ENCODE assay signal across 17 mouse cellular contexts in the genomic region with DNA sequence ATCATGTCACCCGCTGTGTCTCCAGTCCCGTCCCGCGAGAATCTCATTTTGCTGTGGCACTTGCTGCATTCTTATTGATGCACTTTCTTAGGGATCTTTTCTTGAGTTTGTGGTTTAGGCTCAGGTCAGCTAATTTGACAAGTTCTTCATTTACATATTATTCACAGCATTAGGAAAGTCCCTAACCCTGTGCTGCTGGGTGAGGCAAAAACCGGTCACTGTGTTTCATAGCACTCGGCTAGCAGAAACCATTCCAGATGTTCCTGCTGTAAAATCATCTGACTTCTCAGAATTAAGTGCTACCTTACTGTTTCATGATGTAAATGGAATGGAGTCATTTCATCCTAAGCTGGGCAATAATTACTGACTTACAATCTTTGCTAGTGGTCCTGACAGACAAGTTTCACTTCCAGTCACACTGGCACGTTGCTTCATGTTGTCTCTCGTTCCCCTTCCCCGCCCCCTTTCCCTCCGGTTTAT.
DNase-seq lines count a peak whose midpoint lies in the region; ATAC-seq and TF ChIP-seq lines count a peak whose summit lies in the region.
"Had no signal": no experiment of that assay in that cellular context is flagged by ENCODE, and none has a peak within 500 bp of the region (broad histone marks: within the 10 kb centered on the region; RNA-seq: fewer than 3 reads in every experiment).

No protein-coding gene starts in this region.

- H3K4me3 ChIP-seq in myocyte, result no peak overlapping the region
- no peak overlapping the region for H3K4me3 ChIP-seq in forebrain, embryonic 12.5 days (replicated peaks)
- H3K4me3 ChIP-seq in forebrain, embryonic 10.5 days, result no peak overlapping the region
- H3K4me3 ChIP-seq: heart, embryonic 13.5 days; hindbrain, embryonic 12.5 days; intestine, embryonic 15.5 days; limb, embryonic 12.5 days had no signal

- H3ac ChIP-seq in myocyte (ENCODE audit: control insufficient read depth, insufficient read length), result no peak overlapping the region

- WGBS in forebrain, embryonic 12.5 days, result 90% methylated on average over 10 of the region's 10 CpGs
- WGBS in forebrain, embryonic 10.5 days, result 90% methylated on average over 10 of the region's 10 CpGs

- ATAC-seq in common myeloid progenitor, adult 5-6 weeks (replicated peaks; ENCODE audit: low read depth, poor library complexity, severe bottlenecking), result peak; percentile 54
- no peak for ATAC-seq in forebrain, embryonic 12.5 days (ENCODE audit: low FRiP score)
- ATAC-seq: activated CD4-positive, CD25-positive, alpha-beta regulatory T cell, adult 4 months; forebrain, embryonic 14.5 days had no signal

- no peaks in the 10 kb centered on the region for H3K36me3 ChIP-seq in myocyte (ENCODE audit: control insufficient read depth, insufficient read depth)
- no peaks in the 10 kb centered on the region for H3K36me3 ChIP-seq in forebrain, embryonic 12.5 days (replicated peaks)
- no peaks in the 10 kb centered on the region for H3K36me3 ChIP-seq in forebrain, embryonic 10.5 days (replicated peaks)
- H3K36me3 ChIP-seq: heart, embryonic 13.5 days; hindbrain, embryonic 12.5 days; intestine, embryonic 15.5 days; limb, embryonic 12.5 days had no signal

- TF ChIP-seq POLR2A in myocyte (IDR thresholded peaks at IDR 0.05; ENCODE audit: insufficient read length, low read depth), result no peak

- no peak overlapping the region for H3K27ac ChIP-seq in forebrain, embryonic 12.5 days
- no peak overlapping the region for H3K27ac ChIP-seq in forebrain, embryonic 10.5 days
- H3K27ac ChIP-seq: heart, embryonic 13.5 days; hindbrain, embryonic 12.5 days; intestine, embryonic 15.5 days; limb, embryonic 12.5 days had no signal

- H3K79me2 ChIP-seq in myocyte (ENCODE audit: control insufficient read depth, insufficient read depth), result no peaks in the 10 kb centered on the region

- no peak overlapping the region for H3K9ac ChIP-seq in forebrain, embryonic 12.5 days
- H3K9ac ChIP-seq: heart, embryonic 13.5 days; hindbrain, embryonic 12.5 days; intestine, embryonic 15.5 days; limb, embryonic 12.5 days had no signal

- peak; percentile 86 for DNase-seq in heart, adult 11 months
- DNase-seq in heart, adult 9 months (ENCODE audit: low spot score in 2 of 2), result no peak
- DNase-seq in A20 (ENCODE audit: low read depth, low spot score), result peak; percentile 90
- DNase-seq in forebrain, embryonic 10.5 days (ENCODE audit: extremely low spot score, low spot score), result no peak
- no peak for DNase-seq in gastrocnemius, adult 8-10 months (ENCODE audit: low spot score in 2 of 2)
- DNase-seq: cerebellum, adult 2 months; layer of hippocampus, postnatal 36 days; thymus, postnatal 25 days had no signal

- peak overlapping the region; percentile 63 for H3K4me2 ChIP-seq in myocyte (ENCODE audit: low read depth)
- H3K4me2 ChIP-seq in forebrain, embryonic 12.5 days, result no peak overlapping the region
- H3K4me2 ChIP-seq: heart, embryonic 13.5 days; hindbrain, embryonic 12.5 days; intestine, embryonic 15.5 days; limb, embryonic 12.5 days had no signal

- H3K4me1 ChIP-seq in forebrain, embryonic 12.5 days, result no peaks in the 10 kb centered on the region
- H3K4me1 ChIP-seq in forebrain, embryonic 10.5 days, result no peaks in the 10 kb centered on the region
- H3K4me1 ChIP-seq: hindbrain, embryonic 12.5 days; intestine, embryonic 15.5 days had no signal

- H3K9me3 ChIP-seq in forebrain, embryonic 12.5 days, result no peaks in the 10 kb centered on the region
- peaks cover 3% of the 10 kb centered on the region; the same call in 1 of the 2 replicates for H3K9me3 ChIP-seq in forebrain, embryonic 10.5 days
- H3K9me3 ChIP-seq: heart, embryonic 13.5 days; hindbrain, embryonic 12.5 days; intestine, embryonic 15.5 days; limb, embryonic 12.5 days had no signal

- H3K27me3 ChIP-seq in myocyte (ENCODE audit: control insufficient read depth, insufficient read depth, insufficient read length), result no peaks in the 10 kb centered on the region
- H3K27me3 ChIP-seq in forebrain, embryonic 12.5 days, result no peaks in the 10 kb centered on the region
- H3K27me3 ChIP-seq in forebrain, embryonic 10.5 days (ENCODE audit: poor library complexity, severe bottlenecking), result no peaks in the 10 kb centered on the region
- H3K27me3 ChIP-seq: heart, embryonic 13.5 days; hindbrain, embryonic 12.5 days; intestine, embryonic 15.5 days; limb, embryonic 12.5 days had no signal

TF ChIP-seq in myocyte, 11 proteins besides CTCF, POLR2A, EP300 and RAD21:
- TF ChIP-seq REST (IDR thresholded peaks at IDR 0.05; ENCODE audit: insufficient read depth, insufficient read length) (no peak), MYOG (IDR thresholded peaks at IDR 0.05; ENCODE audit: control insufficient read depth in 1 of 3, insufficient read depth in 1 of 3, insufficient read length in 2 of 3, low read depth in 2 of 3) (no peak), SRF (IDR thresholded peaks at IDR 0.05; ENCODE audit: control insufficient read depth, insufficient read length, low read depth) (no peak), USF1 (IDR thresholded peaks at IDR 0.05; ENCODE audit: low read depth) (no peak), E2F4 (IDR thresholded peaks at IDR 0.05; ENCODE audit: insufficient read depth) (no peak), TCF12 (IDR thresholded peaks at IDR 0.05; ENCODE audit: insufficient read depth, poor library complexity, severe bottlenecking) (no peak), TCF3 (IDR thresholded peaks at IDR 0.05; ENCODE audit: insufficient read length, low read depth) (no peak), POLR2AphosphoS2 (IDR thresholded peaks at IDR 0.05; ENCODE audit: insufficient read length, low read depth) (no peak), MYOD1 (IDR thresholded peaks at IDR 0.05; ENCODE audit: control insufficient read depth in 1 of 3, insufficient read length in 2 of 3, low read depth in 2 of 3) (no peak), MAX (IDR thresholded peaks at IDR 0.05; ENCODE audit: low read depth) (no peak), CEBPB (IDR thresholded peaks at IDR 0.05; ENCODE audit: insufficient read depth, poor library complexity, severe bottlenecking) (no peak)

Comparison
In these comparisons a context has a peak if more than half of its experiments do, and no peak if none do; other contexts are left out.
1. DNase-seq: peak in heart, adult 11 months (single experiment) and A20 (single experiment); none in heart, adult 9 months (0 of 2), forebrain, embryonic 10.5 days (single experiment) and gastrocnemius, adult 8-10 months (0 of 2).